Mouse (Mus musculus): ENCODE results near the gene Sap18.
"Not testable (repeated sequence)": the region's sequence is repeated elsewhere in the genome, so short reads cannot be mapped to it uniquely, and the experiment has no call there.

DNA sequence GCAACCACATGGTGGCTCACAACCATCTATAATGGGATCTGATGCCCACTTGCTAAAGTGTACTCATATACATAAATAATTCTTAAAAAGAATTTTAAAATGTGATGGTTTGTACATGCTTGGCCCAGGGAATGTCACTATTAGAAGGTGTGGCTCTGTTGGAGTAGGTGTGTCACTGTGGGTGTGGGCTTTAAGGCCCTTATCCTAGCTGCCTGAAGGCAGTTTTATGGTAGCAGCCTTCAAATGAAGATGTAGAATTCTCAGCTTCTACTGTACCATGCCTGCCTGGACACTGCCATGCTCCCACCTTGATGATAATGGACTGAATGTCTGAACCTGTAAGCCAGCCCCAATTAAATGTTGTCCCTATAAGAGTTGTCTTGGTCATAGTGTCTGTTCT is 47.0 kb upstream of the Sap18 start:
- not testable (repeated sequence) for TF ChIP-seq CTCF (conservative IDR thresholded peaks at IDR 0.05; ENCODE audit: insufficient read depth, insufficient read length, low read depth, low read length); POLR2A (IDR thresholded peaks at IDR 0.05; ENCODE audit: low read depth, low read length)

Measured in kidney, adult 2 months (tissue).